Mouse (Mus musculus) embryonic stem cell, embryonic (primary cell): ENCODE results near the gene Grid2.
"Not testable (repeated sequence)": the region's sequence is repeated elsewhere in the genome, so short reads cannot be mapped to it uniquely, and the experiment has no call there.

Experiments used
- CTCF ChIA-PET, 4 experiments: fragments of 300-600 bp in 2 of 4; fragments of 350-600 bp in 2 of 4; sonication (Branson Sonifier 250); formaldehyde crosslinking; loops; one replicate each; lab custom pipeline; 2022; ENCODE audit warnings: inconsistent platforms in 2 of 4; lab: Charles Lee
- POLR2A ChIA-PET, 4 experiments: fragments of 300-600 bp in 2 of 4; fragments of 350-600 bp in 2 of 4; sonication (Branson Sonifier 250); formaldehyde crosslinking; loops; one replicate each; lab custom pipeline; 2022; ENCODE audit warnings: antibody characterized with exemption in 4 of 4, inconsistent platforms in 1 of 4; lab: Charles Lee

Gene Grid2

GRCm38 (mm10) chr6:63568741-63569140, 313.1 kb downstream of the Grid2 start:
- CTCF ChIA-PET, POLR2A ChIA-PET: not testable (repeated sequence)

GRCm38 (mm10) chr6:63590681-63591080, 335.0 kb downstream of the Grid2 start:
- POLR2A ChIA-PET = no interaction called here
- CTCF ChIA-PET = no interaction called here

DNA sequence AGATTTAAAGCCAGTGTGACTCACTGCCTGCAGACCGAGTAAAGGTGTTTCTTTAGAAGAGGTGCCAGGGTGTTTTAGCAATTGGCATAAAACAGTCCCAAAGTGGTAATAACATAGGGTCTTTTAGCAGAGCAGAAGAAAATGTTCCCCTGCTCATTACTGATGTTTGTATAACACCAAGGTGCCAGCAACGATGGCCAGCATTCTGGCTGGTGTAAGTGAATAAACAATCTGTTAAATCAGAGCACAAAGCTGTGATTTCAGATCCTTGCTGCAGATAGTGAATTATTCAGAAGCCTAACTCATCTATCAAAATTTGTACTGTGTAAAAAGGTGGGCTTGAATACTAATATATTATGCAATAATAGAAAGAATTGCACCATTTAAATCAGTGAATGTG, 353.9 kb downstream of the Grid2 start:
- POLR2A ChIA-PET = no interaction called here
- CTCF ChIA-PET = no interaction called here

GRCm38 (mm10) chr6:63635970-63636369, 380.3 kb downstream of the Grid2 start:
- POLR2A ChIA-PET = no interaction called here
- CTCF ChIA-PET = no interaction called here

GRCm38 (mm10) chr6:63659423-63659822, 403.7 kb downstream of the Grid2 start:
- ChIA-PET CTCF (no interaction called here), POLR2A (no interaction called here)

DNA sequence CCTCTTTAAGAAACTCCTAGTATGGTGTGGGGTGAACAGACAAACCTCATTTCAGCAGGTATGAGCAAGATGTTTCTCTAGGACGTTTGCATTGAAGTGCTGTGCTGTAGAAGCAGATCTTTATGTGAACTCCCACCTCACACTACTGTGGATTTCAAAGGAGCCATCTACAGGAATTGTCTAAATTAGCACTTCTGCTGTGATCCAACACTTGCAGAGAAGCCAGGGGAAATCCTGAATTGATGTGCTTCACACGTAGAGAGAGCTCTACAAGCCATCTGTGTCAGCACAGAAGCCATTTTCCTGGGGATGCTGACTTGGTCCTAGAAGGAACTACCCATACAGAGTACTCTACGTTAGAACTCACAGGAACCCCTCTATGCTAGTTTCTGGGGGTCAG, 430.0 kb downstream of the Grid2 start:
- POLR2A ChIA-PET = no interaction called here
- CTCF ChIA-PET = no interaction called here

GRCm38 (mm10) chr6:63701684-63702083, 446.0 kb downstream of the Grid2 start:
- POLR2A ChIA-PET = no interaction called here
- CTCF ChIA-PET = no interaction called here

- ChIA-PET POLR2A (no interaction called here), CTCF (no interaction called here)
Observed at GRCm38 (mm10) chr6:63733740-63734139, 478.1 kb downstream of the Grid2 start.

- CTCF ChIA-PET = no interaction called here
- POLR2A ChIA-PET = no interaction called here
Observed at GRCm38 (mm10) chr6:63762535-63762934, 506.9 kb downstream of the Grid2 start.

DNA sequence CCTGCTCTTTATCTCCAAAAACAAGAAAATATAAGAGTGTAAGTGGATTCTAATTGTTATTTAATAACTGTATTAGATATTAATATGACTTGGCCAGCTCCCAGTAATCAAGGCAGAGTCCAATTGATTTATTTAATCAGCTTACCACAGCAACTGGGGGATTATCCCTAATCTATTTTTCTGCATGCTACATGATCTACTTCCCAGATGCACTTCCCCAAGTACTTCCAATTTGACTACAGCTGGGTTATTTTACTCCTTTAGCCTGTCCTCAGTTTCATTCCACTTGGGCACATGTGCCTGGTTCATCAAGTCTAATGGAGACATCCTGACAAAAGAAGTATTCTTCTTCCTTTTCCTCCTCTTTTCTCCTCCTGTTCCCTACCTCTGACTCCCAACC, 539.0 kb downstream of the Grid2 start:
- POLR2A ChIA-PET = no interaction called here
- CTCF ChIA-PET = no interaction called here

DNA sequence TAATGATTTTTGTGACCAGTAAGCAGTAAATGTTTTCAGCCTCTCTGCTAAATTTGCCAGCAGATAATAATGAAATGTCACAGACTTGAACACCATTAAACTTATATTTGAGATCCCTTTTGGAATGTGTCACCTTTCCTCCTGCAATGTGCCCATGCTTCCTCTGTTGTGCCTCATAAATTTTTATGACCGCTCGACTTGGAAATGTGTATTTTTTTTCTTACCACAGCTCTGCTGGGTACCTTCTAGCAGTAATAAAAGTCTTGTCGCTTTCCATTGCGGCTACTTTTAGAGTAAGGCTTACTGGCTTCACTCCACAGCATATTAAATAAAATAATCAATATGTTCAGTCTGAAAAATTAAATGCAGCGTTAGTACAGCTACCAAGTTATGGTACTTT, 564.6 kb downstream of the Grid2 start:
- ChIA-PET POLR2A (no interaction called here), CTCF (no interaction called here)

- ChIA-PET CTCF (no interaction called here), POLR2A (no interaction called here)
Observed at GRCm38 (mm10) chr6:63862628-63863027, 607.0 kb downstream of the Grid2 start.

DNA sequence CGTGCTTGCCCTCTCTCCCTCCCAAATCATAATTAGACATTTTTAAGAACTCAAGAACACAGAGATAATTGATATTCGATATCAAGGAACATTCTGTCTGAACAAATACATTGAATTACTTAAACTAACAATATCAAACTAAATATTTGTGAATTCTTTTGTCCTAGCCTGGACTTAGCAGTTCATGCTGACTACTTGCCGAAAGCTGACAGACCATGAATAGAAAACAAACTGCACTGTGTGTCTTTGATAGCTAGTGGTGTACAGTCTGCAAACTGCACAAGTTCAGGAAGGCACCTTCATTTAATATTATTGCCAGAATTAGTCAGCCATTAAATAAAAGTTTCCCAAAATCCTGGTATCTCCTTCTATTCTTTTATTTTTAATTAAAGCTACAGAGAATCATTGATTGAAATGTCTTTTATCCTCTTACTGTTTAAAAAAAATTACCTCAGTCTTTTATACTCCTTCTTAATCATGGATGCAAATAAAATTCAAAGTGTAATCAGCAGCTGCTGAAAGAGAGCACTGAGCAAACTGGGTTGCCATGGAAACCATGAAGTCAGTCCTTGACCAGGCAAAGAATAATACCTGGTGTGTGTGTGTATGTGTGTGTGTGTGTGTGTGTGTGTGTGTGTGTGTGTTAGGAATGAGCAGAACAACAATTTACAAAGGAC, 621.5 kb downstream of the Grid2 start:
- ChIA-PET POLR2A (no interaction called here), CTCF (no interaction called here)

DNA sequence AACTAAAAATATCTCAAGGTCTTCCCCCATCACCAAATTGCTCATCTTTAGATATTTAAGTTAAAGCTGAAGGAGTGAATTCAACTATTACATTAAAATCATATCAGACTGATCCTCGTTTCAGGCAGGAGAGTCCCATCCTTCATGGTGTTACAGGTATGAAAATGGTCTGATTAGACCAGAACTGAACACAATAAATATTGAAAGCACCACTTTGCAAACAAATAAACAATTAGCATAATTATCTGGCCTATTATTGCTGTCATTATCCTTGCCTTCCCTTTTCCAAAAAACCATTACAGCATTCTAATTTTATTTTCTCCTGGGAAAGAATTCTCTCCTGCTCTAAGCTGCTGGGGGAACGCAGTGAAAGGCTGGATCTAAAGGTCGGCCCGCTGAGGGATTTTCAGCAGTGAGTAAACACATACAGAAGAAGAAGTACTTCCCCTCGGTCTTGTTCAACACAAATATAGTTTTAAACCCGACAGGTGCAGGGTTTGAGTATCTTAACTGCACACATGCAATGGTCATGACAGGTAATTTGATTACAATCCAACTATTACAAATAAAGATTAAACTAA, 622.2 kb downstream of the Grid2 start:
- POLR2A ChIA-PET = no interaction called here
- CTCF ChIA-PET = no interaction called here

- ChIA-PET CTCF (no interaction called here), POLR2A (no interaction called here)
Observed at GRCm38 (mm10) chr6:63894714-63895113, 639.0 kb downstream of the Grid2 start.

- POLR2A ChIA-PET = no interaction called here
- CTCF ChIA-PET = no interaction called here
Observed at GRCm38 (mm10) chr6:63898171-63898570, 642.5 kb downstream of the Grid2 start.

DNA sequence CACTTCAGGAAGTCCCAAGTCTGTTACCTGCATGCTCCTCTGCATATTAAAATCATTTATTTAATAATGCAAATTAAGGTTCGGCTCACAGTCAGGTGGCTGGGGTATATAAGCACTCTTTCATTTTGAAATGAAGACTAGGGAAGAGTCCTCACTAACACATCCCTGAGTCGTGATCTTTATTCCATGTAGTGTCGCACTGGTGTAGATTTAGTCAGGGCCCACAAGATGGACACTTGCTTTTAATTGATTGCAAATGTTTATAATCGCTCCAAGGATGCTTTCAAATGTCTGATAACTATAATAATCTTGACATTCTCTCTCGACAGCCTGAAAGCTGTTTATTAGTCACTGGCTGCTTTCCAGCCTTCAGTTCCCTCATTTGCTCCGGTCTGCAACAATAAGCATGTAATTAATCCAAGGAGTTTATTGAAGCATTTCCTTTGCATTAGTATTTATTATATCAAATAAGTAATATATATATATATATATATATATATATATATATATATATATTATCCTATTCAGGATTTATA, 661.4 kb downstream of the Grid2 start:
- POLR2A ChIA-PET = no interaction called here
- CTCF ChIA-PET = no interaction called here

GRCm38 (mm10) chr6:63921951-63922350, 666.3 kb downstream of the Grid2 start:
- POLR2A ChIA-PET = no interaction called here
- CTCF ChIA-PET = no interaction called here

- POLR2A ChIA-PET = no interaction called here
- CTCF ChIA-PET = no interaction called here
Observed at GRCm38 (mm10) chr6:63931201-63931600, 675.5 kb downstream of the Grid2 start.

DNA sequence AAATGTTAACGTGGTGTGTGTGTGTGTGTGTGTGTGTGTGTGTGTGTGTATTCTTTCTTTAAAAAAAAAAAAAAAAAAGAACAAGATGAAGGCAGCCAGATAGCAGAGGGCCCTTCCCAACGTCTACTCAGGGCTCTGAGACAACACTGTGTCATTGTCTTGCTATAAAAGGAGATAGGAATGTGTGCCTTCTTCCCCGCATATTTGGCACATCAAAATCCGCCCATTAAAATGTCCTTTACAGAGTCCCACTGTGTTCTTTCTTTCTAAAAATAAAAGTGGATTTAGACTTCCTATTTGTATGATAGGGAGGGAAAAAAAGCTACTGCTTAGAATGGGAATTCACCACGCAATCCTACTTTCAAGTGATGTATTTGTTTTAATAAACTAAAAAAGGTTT, 691.0 kb downstream of the Grid2 start:
- ChIA-PET POLR2A (no interaction called here), CTCF (interaction anchor here in 1 of 4 experiments (0.7 kb wide), 1 partner anchor 9 kb away, joined by 3 read pairs; no protein-coding TSS in a partner anchor)

GRCm38 (mm10) chr6:63963789-63964188, 708.1 kb downstream of the Grid2 start:
- CTCF ChIA-PET = no interaction called here
- POLR2A ChIA-PET = no interaction called here
